Mouse (Mus musculus) liver, embryonic 14.5 days (tissue): Measurements from ENCODE around the gene Ramp2. TPM values are rescaled to one million over a fixed set of nuclear protein-coding genes. Genes with fewer than 3 reads are reported as not detected.

Source experiments
- ATAC-seq: fragments of 200-750 bp; cut with Nextera tagmentation; 2 replicates; pipeline ENCODE4 v1.8.0; 2017; ENCODE audit warnings: moderate number of reproducible peaks, mild to moderate bottlenecking, moderate library complexity; ENCODE audit not compliant: insufficient read depth
- DNase-seq, 3 experiments: peaks; one replicate each; pipeline ENCODE4 v3.0.0-alpha.2; 2012 to 2013; ENCODE audit warnings: low read depth in 3 of 3, low spot score in 3 of 3
- H3K27ac ChIP-seq: fragments of 300-500 bp; sonication (generic); 2 replicates; pipeline ENCODE4 v1.5.1; 2014; ENCODE audit warnings: moderate library complexity, mild to moderate bottlenecking, control low read depth, inconsistent platforms
- H3K27me3 ChIP-seq: fragments of 300-500 bp; sonication (generic); 2 replicates; pipeline ENCODE4 v1.6.1; 2014; ENCODE audit warnings: mild to moderate bottlenecking, low read length, moderate library complexity; ENCODE audit not compliant: control insufficient read depth, insufficient read depth
- H3K36me3 ChIP-seq: fragments of 300-500 bp; sonication (generic); replicated peaks from 2 replicates; pipeline ENCODE4 v1.6.1; 2014; ENCODE audit warnings: low read depth; ENCODE audit not compliant: control insufficient read depth, insufficient read depth
- H3K4me1 ChIP-seq, 2 experiments: fragments of 200-500 bp in 1 of 2; fragments of 300-500 bp in 1 of 2; sonication (generic) in 1 of 2; replicated peaks; 2 replicates each; pipeline ENCODE4 v1.6.1; 2012 to 2014; ENCODE audit warnings: antibody characterized with exemption in 1 of 2, inconsistent platforms in 1 of 2, low read length in 1 of 2; ENCODE audit not compliant: control insufficient read depth in 2 of 2, insufficient read depth in 2 of 2
- H3K4me2 ChIP-seq: fragments of 300-500 bp; sonication (generic); 2 replicates; pipeline ENCODE4 v1.6.1; 2014; ENCODE audit warnings: low read depth, mild to moderate bottlenecking, control low read depth, moderate library complexity
- H3K4me3 ChIP-seq, 2 experiments: fragments of 200-500 bp in 1 of 2; fragments of 300-500 bp in 1 of 2; sonication (generic) in 1 of 2; 2 replicates each; pipeline ENCODE4 v1.5.1; 2012 to 2014; ENCODE audit warnings: low read depth in 2 of 2, low read length in 2 of 2, mild to moderate bottlenecking in 2 of 2, control low read depth in 1 of 2, inconsistent platforms in 1 of 2, moderate library complexity in 1 of 2; ENCODE audit not compliant: insufficient read depth in 1 of 2
- H3K9ac ChIP-seq: fragments of 300-500 bp; sonication (generic); replicated peaks from 2 replicates; pipeline ENCODE4 v1.6.1; 2014; ENCODE audit warnings: mild to moderate bottlenecking, control low read depth, moderate library complexity
- H3K9me3 ChIP-seq: fragments of 300-500 bp; sonication (generic); 2 replicates; pipeline ENCODE4 v1.6.1; 2016; ENCODE audit warnings: low read length, mixed read lengths; ENCODE audit not compliant: control insufficient read depth
- CTCF ChIP-seq: IDR thresholded peaks from 2 replicates; pipeline ENCODE4 v1.5.1; 2016; ENCODE audit warnings: antibody characterized with exemption, low read depth, control low read depth
- EP300 ChIP-seq: IDR thresholded peaks from 2 replicates; pipeline ENCODE4 v1.6.1; 2016; ENCODE audit warnings: antibody characterized with exemption, low read depth
- WGBS: fragments of 180-500 bp; shearing (Covaris S2); extraction: QIAGEN DNeasy Blood & Tissue Kit; methylation state at CpG from one replicate; pipeline ENCODE4 v1.1.7; 2014; ENCODE audit not compliant: insufficient replicate concordance; 5-methylcytosine and 5-hydroxymethylcytosine counted together
- polyA plus RNA-seq, 2 experiments: library from polyadenylated mRNA; depleted of rRNA in 1 of 2; stranded (reverse) in 1 of 2; unstranded in 1 of 2; fragments of >200 nt; fragmentation: Nextera tagmentation in 1 of 2; extraction: Ambion mirVana in 1 of 2; gene quantifications; 2 replicates each; pipeline versions ENCODE4 v1.2.1 to v1.2.3; 2012 to 2014

The Ramp2 gene
- polyA plus RNA-seq (2012; rRNA removed) (15.1 and 17.5 TPM in 2 replicates), polyA plus RNA-seq (2014; fragmentation: Nextera tagmentation; extraction: Ambion mirVana) (19.0 and 19.2 TPM in 2 replicates)

DNA sequence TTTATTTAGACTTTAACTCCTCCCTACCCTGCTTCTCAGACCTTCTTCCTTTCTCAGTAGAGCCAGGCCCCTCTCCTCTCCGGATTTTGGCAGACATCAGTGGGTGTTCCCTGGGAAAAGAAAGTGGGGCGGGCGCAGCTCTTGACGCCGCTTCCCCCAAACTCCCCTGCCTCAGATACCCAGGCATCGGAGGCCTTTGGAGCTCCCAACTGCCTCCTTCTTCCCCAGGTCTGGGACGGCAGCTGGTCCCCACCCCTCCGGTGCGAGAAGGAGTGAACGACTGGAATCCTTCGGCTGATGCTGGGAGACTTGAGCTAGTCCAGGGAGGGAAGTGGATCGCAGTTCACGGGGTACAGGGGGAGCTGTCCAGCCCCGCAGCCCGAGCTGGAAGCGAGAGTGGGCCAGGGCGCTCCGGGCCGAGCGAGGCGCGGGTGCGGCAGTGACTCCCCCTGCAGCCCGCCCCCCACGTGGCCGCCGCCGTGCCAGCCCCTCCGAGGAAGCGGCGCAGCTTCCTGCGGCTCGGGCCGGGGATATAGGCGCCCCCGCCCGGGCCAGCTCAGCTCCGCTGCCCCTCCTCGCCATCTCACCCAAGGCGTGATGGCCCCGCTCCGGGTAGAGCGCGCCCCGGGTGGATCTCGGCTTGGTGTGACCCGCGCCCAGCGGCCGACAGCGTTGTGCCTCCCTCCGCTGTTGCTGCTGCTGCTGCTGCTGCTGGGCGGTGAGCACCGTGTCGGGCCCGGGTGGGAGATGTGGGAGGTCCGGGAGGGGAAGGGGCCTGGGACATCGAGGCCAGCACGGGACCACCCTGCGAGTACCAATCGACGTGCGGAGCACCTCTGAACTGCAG, at the start of gene Ramp2:
Ramp2 (plus strand) TSS at position 174 of the 847 bp plus-strand sequence.
- H3K36me3 ChIP-seq: no peaks in the 10 kb centered on the region
- H3K4me2 ChIP-seq: peak within 1 kb of the TSS; percentile 53
- ATAC-seq: 0 out of 2 replicates have a peak, but pooled peaks have one; percentile 18
- H3K9me3 ChIP-seq: no peaks in the 10 kb centered on the region
- H3K9ac ChIP-seq: no peak within 1 kb of the TSS
- H3K4me3 ChIP-seq: peak within 1 kb of the TSS; percentile 33 to 36
- no peak for TF ChIP-seq CTCF
- TF ChIP-seq EP300: no peak
- H3K4me1 ChIP-seq: peaks cover 4 to 8% of the 10 kb centered on the region in 2 experiments
- H3K27me3 ChIP-seq: peaks cover 46% of the 10 kb centered on the region
- under 1% methylated on average over 62 of the region's 63 CpGs for WGBS
- no peak within 1 kb of the TSS for H3K27ac ChIP-seq
- DNase-seq: no peak

DNA sequence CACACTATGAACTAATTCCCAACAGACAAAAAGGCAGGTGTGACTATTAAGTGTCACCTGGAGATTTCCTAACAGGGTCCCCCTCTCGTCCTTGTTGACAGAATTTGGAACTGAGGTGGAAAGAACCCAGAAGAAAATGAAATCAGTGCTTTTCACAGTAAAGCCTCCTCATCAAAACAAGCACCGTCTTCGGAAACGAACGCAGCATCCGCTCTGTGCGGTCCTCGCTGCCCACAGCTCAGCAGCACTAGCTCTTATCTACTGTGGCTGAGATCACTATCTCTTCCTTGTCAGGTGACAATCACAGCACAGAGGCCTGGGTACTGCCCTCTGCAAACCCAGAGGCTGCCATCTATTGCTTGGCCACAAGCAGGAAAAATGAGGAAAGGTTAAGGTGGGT, 49.7 kb upstream of the Ramp2 start:
- DNase-seq: no peak
- Histone ChIP-seq H3K9me3 (no peaks in the 10 kb centered on the region), H3K4me1 (peaks cover 10 to 20% of the 10 kb centered on the region in 2 experiments), H3K4me2 (no peak overlapping the region), H3K36me3 (peaks cover 15% of the 10 kb centered on the region; the same call in 1 of the 2 replicates), H3K27me3 (no peaks in the 10 kb centered on the region), H3K4me3 (no peak overlapping the region), H3K27ac (no peak overlapping the region), H3K9ac (no peak overlapping the region)
- ATAC-seq: no peak
- WGBS: 81% methylated on average over 8 of the region's 8 CpGs
- TF ChIP-seq CTCF: no peak
- TF ChIP-seq EP300: no peak

DNA sequence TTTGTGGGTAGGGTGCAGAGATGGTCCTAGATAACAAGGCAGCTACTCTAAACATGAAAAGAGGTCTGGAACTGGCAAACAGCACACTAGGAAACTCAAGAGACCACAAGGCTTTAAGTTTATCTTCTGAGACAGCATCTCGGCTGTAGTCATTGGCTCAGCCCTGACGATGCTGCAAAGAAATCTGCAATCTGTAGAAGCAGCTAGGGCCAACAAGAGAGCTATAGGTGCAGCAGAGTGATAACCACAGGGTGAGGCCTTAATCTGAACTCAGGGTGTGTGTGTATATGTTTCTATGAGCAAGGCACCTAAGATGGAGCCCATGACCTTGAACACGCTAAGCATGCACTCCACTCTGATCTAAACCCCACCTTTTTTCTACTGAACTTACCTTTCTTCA, 46.3 kb upstream of the Ramp2 start:
- no peak overlapping the region; the same call in 1 of the 2 replicates for H3K9ac ChIP-seq
- peak in 2 of 3 experiments; percentile 46 to 52 for DNase-seq
- no peak overlapping the region for H3K4me3 ChIP-seq
- H3K27me3 ChIP-seq: no peaks in the 10 kb centered on the region
- peak; percentile 85 for ATAC-seq
- TF ChIP-seq EP300 (peak; percentile 70), CTCF (no peak)
- no peak overlapping the region for H3K27ac ChIP-seq
- H3K36me3 ChIP-seq: peaks cover 21% of the 10 kb centered on the region; the same call in 1 of the 2 replicates
- H3K4me2 ChIP-seq: 0 out of 2 replicates have a peak overlapping the region, but pooled peaks have one; percentile 6
- peaks cover 10 to 14% of the 10 kb centered on the region in 2 experiments for H3K4me1 ChIP-seq
- H3K9me3 ChIP-seq: no peaks in the 10 kb centered on the region
- 35% methylated on average over 3 of the region's 3 CpGs for WGBS

DNA sequence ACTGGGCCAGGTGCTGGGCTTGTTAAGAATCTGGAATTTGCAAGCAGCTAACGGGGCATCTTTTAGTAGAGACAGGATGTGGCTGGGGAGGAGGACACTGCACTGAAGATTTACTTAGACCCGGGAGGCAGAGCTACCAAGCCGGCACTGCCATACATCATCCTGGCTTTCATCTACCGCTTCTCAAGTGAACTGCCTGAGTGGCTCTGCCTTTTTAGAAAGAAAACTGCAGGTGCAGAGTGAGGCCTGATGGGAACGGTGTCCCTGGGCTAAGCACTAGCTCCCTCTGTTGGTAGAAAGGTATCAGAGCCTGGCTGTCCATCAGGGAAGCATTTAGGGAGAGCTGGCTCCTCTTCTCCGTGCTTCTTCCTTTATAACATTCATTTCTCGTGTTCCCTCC, 44.8 kb upstream of the Ramp2 start:
- no peak for ATAC-seq
- no peaks in the 10 kb centered on the region for H3K9me3 ChIP-seq
- no peaks in the 10 kb centered on the region for H3K27me3 ChIP-seq
- peaks cover 21% of the 10 kb centered on the region; the same call in 1 of the 2 replicates for H3K36me3 ChIP-seq
- no peak overlapping the region for H3K4me3 ChIP-seq
- DNase-seq: peak in 1 of 3 experiments; percentile 32
- TF ChIP-seq CTCF (peak; percentile 92), EP300 (no peak)
- peaks cover 10 to 14% of the 10 kb centered on the region in 2 experiments for H3K4me1 ChIP-seq
- H3K27ac ChIP-seq: no peak overlapping the region
- no peak overlapping the region for H3K9ac ChIP-seq
- no peak overlapping the region for H3K4me2 ChIP-seq
- 46% methylated on average over 7 of the region's 7 CpGs for WGBS

DNA sequence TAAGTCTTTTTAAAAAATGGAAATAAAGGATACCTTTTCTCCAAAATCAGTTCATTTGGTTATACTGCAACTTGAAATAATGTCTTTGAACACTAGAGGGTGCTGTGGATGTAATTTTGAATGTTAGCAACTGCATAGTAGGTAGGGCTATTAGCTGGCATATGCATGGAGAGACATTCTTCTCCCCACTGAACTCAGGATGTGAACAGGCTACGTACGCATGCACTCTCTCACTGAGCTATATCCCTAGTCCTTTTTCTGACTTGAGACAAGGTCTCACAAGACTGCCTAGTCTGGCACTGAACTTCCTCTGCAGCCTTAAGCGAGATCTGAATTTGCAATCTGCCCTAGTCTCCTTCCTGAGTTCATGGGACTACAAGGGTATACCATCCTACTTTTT, 33.9 kb upstream of the Ramp2 start:
- WGBS: 44% methylated on average over 3 of the region's 3 CpGs
- H3K4me3 ChIP-seq: no peak overlapping the region
- no peaks in the 10 kb centered on the region for H3K9me3 ChIP-seq
- H3K27ac ChIP-seq: no peak overlapping the region
- no peak overlapping the region for H3K4me2 ChIP-seq
- ATAC-seq (0 out of 2 replicates have a peak, but pooled peaks have one; percentile 45), DNase-seq (peak; percentile 59 to 67 (median 62))
- no peak overlapping the region for H3K9ac ChIP-seq
- no peaks in the 10 kb centered on the region for H3K4me1 ChIP-seq
- H3K36me3 ChIP-seq: peaks cover 6% of the 10 kb centered on the region
- TF ChIP-seq EP300: no peak
- peak; percentile 75 for TF ChIP-seq CTCF
- H3K27me3 ChIP-seq: no peaks in the 10 kb centered on the region
